Mouse (Mus musculus) lung, embryonic 16.5 days (tissue): ENCODE measurements around the gene Pfas. TPM values are rescaled to one million over a fixed set of nuclear protein-coding genes. Genes with fewer than 3 reads are reported as not detected.

ENCODE experiments used
- ATAC-seq: fragments of 200-750 bp; cut with Nextera tagmentation; 2 replicates; pipeline ENCODE4 v1.8.0; 2017; ENCODE audit warnings: low read depth, mild to moderate bottlenecking, moderate library complexity
- H3K27ac ChIP-seq: fragments of 300-500 bp; sonication (generic); 2 replicates; pipeline ENCODE4 v1.5.1; 2014; ENCODE audit warnings: mild to moderate bottlenecking, control low read depth, low read length
- H3K27me3 ChIP-seq: fragments of 300-500 bp; sonication (generic); 2 replicates; pipeline ENCODE4 v1.6.1; 2014; ENCODE audit warnings: low read depth, low read length, mixed read lengths; ENCODE audit not compliant: control insufficient read depth, insufficient read depth
- H3K36me3 ChIP-seq: fragments of 300-500 bp; sonication (generic); 2 replicates; pipeline ENCODE4 v1.6.1; 2014; ENCODE audit warnings: low read length; ENCODE audit not compliant: control insufficient read depth, insufficient read depth
- H3K4me1 ChIP-seq: fragments of 300-500 bp; sonication (generic); replicated peaks from 2 replicates; pipeline ENCODE4 v1.6.1; 2014; ENCODE audit warnings: low read length, mixed read lengths; ENCODE audit not compliant: control insufficient read depth, insufficient read depth
- H3K4me2 ChIP-seq: fragments of 300-500 bp; sonication (generic); 2 replicates; pipeline ENCODE4 v1.6.1; 2014; ENCODE audit warnings: low read depth, low read length, control low read depth
- H3K4me3 ChIP-seq: fragments of 300-500 bp; sonication (generic); 2 replicates; pipeline ENCODE4 v1.5.1; 2014; ENCODE audit warnings: mild to moderate bottlenecking, low read length, control low read depth
- H3K9ac ChIP-seq: fragments of 300-500 bp; sonication (generic); 2 replicates; pipeline ENCODE4 v1.6.1; 2014; ENCODE audit warnings: low read length, control low read depth
- H3K9me3 ChIP-seq: fragments of 300-500 bp; sonication (generic); 2 replicates; pipeline ENCODE4 v1.6.1; 2016; ENCODE audit warnings: low read length; ENCODE audit not compliant: control insufficient read depth
- WGBS: fragments of 180-500 bp; shearing (Covaris S2); extraction: QIAGEN DNeasy Blood & Tissue Kit; methylation state at CpG from one replicate; pipeline ENCODE4 v1.1.7; 2014; 5-methylcytosine and 5-hydroxymethylcytosine counted together
- polyA plus RNA-seq: library from polyadenylated mRNA; unstranded; fragments of >200 nt; fragmentation: Nextera tagmentation; extraction: Ambion mirVana; gene quantifications from 2 replicates; pipeline ENCODE4 v1.2.1, GENCODE M21; 2015

The Pfas gene
- 26.2 and 27.0 TPM in 2 replicates for polyA plus RNA-seq

DNA sequence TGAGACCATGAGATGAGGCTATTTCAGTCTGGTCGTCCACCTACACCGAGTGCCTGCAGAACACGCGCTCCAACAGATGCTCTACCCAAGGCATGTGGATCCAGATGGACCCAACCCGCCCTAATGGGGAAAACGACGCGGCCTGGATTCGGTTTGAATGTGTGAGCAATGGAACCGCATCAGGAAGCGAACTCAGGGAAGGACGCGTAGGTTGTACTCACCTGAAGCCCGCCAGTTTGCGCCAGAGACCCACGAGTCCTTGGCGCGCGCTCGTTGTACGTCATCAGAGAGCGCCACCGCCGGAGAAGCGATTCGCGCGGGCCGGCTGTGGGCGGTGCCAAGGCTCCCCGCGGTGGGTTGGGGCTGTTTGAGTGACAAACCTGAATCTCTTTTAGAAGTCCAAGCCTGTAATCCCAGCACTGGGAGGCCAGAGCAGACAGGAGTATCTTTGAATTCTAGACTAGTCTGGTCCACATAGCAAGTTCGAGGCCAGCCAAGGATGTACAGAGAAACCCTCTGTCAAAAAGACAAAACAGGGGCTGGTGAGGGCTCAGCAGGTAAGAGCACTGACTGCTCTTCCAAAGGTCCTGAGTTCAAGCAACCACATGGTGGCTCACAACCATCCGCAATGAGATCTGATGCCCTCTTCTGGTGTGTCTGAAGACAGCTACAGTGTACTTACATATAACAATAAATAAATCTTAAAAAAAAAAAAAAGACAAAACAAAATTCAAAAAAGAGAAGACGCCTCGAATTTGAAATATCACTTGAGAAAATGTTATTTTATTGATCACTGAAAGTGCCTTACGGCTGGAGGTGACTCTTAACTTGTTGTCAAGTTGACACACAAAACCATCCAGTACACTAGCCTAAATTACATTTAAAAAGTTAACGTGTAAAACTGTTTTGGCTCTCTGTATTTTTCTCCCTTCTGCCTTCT lies at the start of gene Pfas:
Gene Pfas, minus strand, starts transcription at position 279 of the 940 bp plus-strand sequence.
- Histone ChIP-seq H3K27me3 (no peaks in the 10 kb centered on the region), H3K4me1 (peaks cover 13% of the 10 kb centered on the region), H3K9ac (peak within 1 kb of the TSS; percentile 75), H3K36me3 (no peaks in the 10 kb centered on the region), H3K4me3 (peak within 1 kb of the TSS; percentile 75), H3K9me3 (no peaks in the 10 kb centered on the region), H3K27ac (peak within 1 kb of the TSS; percentile 63), H3K4me2 (peak within 1 kb of the TSS; percentile 70)
- ATAC-seq = peak; percentile 87
- WGBS = 8% methylated on average over 38 of the region's 38 CpGs

DNA sequence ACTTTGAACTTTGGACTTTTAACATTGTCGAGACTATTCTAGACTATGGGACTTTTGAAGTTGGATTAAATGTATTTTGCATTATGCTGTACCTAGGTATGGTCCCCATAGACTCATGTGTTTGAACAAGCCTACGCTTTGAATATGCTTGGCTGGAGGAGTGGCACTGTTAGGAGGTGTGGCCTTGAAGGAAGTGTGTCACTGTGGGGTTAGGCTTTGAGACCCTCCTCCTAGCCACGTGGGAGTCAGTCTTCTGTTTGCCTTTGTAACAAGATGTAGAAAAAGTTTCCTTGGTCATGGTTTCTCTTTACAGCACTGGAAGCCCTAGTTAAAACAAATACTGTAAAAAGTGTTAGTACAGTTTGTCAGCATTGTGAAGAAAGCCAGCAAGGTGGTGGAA lies 45.6 kb upstream of the Pfas start:
- peaks cover 5% of the 10 kb centered on the region for H3K4me1 ChIP-seq
- no peak overlapping the region for H3K4me3 ChIP-seq
- H3K9me3 ChIP-seq = no peaks in the 10 kb centered on the region
- H3K36me3 ChIP-seq = peaks cover 11% of the 10 kb centered on the region
- WGBS = 59% methylated on average over 3 of the region's 3 CpGs
- H3K27me3 ChIP-seq = no peaks in the 10 kb centered on the region
- no peak for ATAC-seq
- H3K4me2 ChIP-seq = no peak overlapping the region
- H3K27ac ChIP-seq = no peak overlapping the region
- H3K9ac ChIP-seq = no peak overlapping the region

DNA sequence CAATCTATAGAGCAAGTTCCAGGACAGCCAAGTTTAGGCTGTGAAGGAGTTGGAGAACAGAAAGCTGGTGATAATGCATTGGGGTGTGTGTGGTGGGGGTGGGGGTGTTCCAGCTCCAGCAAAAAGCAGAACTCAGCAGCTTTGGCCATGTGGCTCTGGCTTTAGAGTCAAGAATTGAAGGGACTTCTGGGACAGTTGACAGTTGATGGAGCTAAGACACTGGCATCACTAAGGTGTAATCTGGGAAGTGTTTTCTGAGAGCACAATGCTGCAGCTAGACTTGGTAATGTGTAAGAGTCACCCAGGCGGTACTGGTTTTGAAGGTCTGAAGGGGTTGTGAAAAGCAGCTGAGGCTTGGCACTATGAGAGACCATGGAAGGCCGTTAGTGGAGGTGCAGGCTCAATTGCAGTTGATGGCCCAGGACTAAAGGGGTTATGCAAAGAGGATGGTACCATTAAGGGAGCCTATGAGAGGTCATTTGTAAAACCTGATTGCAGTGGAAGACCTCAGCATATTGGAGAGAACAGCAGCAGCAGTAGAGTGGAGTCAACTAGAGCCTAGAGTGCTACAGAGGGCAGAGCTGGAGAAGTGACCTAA lies 44.7 kb upstream of the Pfas start:
- H3K9ac ChIP-seq = no peak overlapping the region
- no peak overlapping the region for H3K27ac ChIP-seq
- peaks cover 4% of the 10 kb centered on the region; the same call in 1 of the 2 replicates for H3K4me1 ChIP-seq
- WGBS = 81% methylated on average over 2 of the region's 2 CpGs
- no peak overlapping the region for H3K4me3 ChIP-seq
- H3K27me3 ChIP-seq = no peaks in the 10 kb centered on the region
- ATAC-seq = no peak
- peaks cover 16% of the 10 kb centered on the region for H3K36me3 ChIP-seq
- no peaks in the 10 kb centered on the region for H3K9me3 ChIP-seq
- H3K4me2 ChIP-seq = no peak overlapping the region

DNA sequence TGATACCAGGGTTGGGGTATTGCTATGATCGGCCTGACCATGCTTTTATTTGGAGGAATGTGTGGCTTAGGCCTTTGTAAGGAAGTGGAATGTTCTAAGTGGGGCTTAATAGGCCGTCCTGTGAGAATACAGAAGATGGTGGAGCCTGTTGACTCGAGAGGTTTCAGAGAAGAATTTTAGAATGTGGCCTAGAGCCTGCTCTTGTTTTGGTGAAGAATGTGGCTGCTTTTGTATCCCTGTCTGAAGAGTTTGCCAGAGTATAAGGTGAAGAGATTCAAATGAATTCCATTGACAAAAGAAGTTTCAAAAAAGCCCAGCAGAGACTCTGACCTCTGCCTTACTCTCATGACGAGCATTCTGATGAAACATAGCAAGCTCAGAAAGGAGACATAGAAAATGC lies 43.5 kb upstream of the Pfas start:
- Histone ChIP-seq H3K36me3 (peaks cover 16% of the 10 kb centered on the region), H3K4me1 (peaks cover 13% of the 10 kb centered on the region), H3K9ac (no peak overlapping the region), H3K9me3 (no peaks in the 10 kb centered on the region), H3K27me3 (no peaks in the 10 kb centered on the region), H3K27ac (no peak overlapping the region), H3K4me3 (no peak overlapping the region), H3K4me2 (no peak overlapping the region)
- ATAC-seq = no peak
- 61% methylated on average over 4 of the region's 4 CpGs for WGBS

DNA sequence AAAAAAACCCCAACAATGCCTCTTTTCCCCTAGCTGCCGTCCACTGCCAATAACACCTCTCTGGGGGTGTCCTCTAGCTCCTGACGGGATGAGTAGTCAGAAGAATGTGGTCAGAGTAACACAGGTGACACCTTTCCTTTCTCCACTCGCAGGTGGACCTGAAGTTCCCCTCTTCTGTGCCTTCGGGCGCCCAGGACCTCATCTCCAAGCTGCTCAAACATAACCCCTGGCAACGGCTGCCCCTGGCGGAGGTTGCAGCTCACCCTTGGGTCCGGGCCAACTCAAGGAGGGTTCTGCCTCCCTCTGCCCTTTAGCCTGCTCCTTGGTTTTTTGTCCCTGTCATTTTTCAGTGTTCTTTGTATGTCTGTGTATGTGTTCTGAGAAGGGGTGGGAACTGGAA lies 42.5 kb upstream of the Pfas start:
- Histone ChIP-seq H3K4me3 (no peak overlapping the region), H3K4me2 (no peak overlapping the region), H3K4me1 (peaks cover 18% of the 10 kb centered on the region), H3K27ac (no peak overlapping the region), H3K9ac (no peak overlapping the region), H3K27me3 (no peaks in the 10 kb centered on the region), H3K36me3 (peaks cover 16% of the 10 kb centered on the region), H3K9me3 (no peaks in the 10 kb centered on the region)
- ATAC-seq = no peak
- 77% methylated on average over 8 of the region's 8 CpGs for WGBS

DNA sequence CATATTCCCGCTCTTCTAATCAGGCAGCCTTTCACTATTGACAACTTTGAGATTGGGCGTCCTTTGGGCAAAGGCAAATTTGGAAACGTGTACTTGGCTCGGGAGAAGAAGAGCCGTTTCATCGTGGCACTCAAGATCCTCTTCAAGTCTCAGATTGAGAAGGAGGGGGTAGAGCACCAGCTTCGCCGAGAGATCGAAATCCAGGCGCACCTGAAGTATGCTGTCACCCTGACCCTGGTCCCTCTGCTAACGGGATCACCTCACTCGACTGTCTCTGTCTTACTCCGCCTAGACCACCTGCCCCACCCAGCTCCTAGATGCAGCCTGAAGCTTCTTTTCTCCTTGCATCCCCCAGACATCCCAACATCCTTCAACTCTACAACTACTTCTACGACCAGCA lies 39.9 kb upstream of the Pfas start:
- no peak overlapping the region for H3K9ac ChIP-seq
- H3K27ac ChIP-seq = no peak overlapping the region
- no peak for ATAC-seq
- H3K4me2 ChIP-seq = no peak overlapping the region
- no peaks in the 10 kb centered on the region for H3K27me3 ChIP-seq
- H3K36me3 ChIP-seq = peaks cover 16% of the 10 kb centered on the region
- no peak overlapping the region for H3K4me3 ChIP-seq
- H3K4me1 ChIP-seq = peaks cover 20% of the 10 kb centered on the region
- no peaks in the 10 kb centered on the region for H3K9me3 ChIP-seq
- WGBS = 88% methylated on average over 14 of the region's 14 CpGs

DNA sequence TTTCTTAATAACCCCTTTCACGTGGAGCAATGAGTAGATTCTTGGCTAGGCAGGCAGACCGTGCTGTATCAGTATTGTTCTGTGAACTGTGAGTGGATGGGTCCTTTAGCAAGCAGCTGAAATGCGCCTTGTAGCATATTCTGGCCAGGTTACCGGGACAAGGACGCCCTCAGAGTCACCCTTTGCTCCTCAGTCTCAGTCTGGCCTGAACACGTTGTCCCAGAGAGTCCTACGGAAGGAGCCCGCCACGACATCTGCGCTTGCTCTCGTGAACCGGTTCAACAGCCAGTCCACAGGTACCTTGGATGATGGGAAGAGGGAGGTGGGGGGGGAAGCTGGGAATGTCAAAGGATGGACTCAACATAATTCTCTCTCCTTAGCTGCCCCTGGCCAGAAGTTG lies 39.3 kb upstream of the Pfas start:
- Histone ChIP-seq H3K4me3 (peak overlapping the region; percentile 88), H3K9me3 (no peaks in the 10 kb centered on the region), H3K9ac (no peak overlapping the region; the same call in 1 of the 2 replicates), H3K27me3 (no peaks in the 10 kb centered on the region), H3K36me3 (peaks cover 16% of the 10 kb centered on the region), H3K4me1 (peaks cover 20% of the 10 kb centered on the region), H3K27ac (no peak overlapping the region), H3K4me2 (peak overlapping the region; percentile 82)
- no peak for ATAC-seq
- WGBS = 84% methylated on average over 12 of the region's 12 CpGs

DNA sequence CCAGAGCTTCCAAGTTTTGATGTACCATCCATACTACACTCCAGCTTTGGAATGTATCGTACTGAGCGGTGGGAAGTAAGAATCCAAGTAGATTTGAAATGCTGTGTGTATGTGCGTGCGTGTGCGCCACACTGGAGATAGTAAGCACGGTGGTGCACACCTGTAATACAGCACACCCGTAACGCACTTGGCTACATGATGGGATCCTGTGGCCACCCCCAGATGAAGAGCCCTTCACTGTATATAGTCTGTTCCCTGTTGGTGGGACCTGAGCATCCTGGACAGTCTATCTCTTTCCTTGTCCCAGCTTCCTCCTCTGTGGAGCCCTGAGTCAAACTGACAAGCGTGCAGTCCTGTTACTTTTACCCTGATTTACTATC lies 38.1 kb upstream of the Pfas start:
- Histone ChIP-seq H3K4me2 (peak overlapping the region; percentile 82), H3K27ac (peak overlapping the region; percentile 95), H3K4me3 (peak overlapping the region; percentile 88), H3K36me3 (peaks cover 16% of the 10 kb centered on the region), H3K27me3 (no peaks in the 10 kb centered on the region), H3K9me3 (no peaks in the 10 kb centered on the region), H3K9ac (peak overlapping the region; percentile 86), H3K4me1 (peaks cover 20% of the 10 kb centered on the region)
- 1% methylated on average over 9 of the region's 9 CpGs for WGBS
- no peak for ATAC-seq
